Mouse (Mus musculus) frontal cortex, postnatal 36 days (tissue): ENCODE data around the gene Cpped1.

Experiments
- DNase-seq, 2 experiments: peaks; one replicate each; pipeline ENCODE4 v3.0.0; 2022; ENCODE audit warnings: low spot score in 2 of 2

Cpped1 gene

GRCm38 (mm10) chr16:11845309-11845708 lies 63.9 kb downstream of the Cpped1 start:
- no peak for DNase-seq

- DNase-seq, result no peak
These were observed 65.8 kb downstream of the Cpped1 start for GRCm38 (mm10) chr16:11843441-11843840.

DNA sequence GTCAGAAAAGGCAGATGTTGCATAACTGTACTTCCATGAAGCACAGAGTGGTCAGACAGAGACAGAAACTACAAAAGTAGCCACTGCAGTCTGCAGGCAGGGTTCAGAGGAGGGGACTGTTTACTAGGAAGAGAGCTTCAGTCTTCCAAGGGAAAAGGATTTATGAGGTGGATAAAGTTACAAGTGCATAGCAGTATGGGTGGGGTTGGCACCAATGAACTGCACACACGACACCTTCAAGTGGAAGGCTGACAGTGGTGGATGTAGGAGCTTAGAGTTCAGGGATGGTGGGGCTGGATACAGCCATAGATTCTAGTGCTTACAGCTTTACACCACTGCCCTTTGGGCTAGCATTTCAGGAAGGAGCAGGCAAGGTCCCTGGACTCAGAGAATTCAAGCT lies 75.8 kb downstream of the Cpped1 start:
- DNase-seq, result no peak

DNA sequence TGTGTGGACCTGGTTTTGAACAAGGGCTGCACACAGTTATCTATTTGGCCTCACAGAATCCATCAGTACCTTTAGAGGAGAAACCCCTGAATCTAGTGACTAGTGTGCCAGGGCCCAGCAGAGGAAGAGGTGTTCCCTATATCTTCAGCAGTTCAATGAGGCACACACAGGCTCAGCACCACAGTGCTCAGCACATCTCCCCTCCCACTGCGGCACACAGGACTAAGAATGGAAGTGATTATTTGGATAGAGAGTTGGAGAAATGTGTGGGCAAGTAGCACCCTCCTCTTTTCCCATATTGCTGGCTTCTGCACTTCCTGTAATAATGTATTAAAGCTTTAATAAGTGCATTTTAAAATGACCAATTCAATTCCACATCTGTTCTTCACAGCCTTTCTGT lies 80.4 kb downstream of the Cpped1 start:
- no peak for DNase-seq

DNA sequence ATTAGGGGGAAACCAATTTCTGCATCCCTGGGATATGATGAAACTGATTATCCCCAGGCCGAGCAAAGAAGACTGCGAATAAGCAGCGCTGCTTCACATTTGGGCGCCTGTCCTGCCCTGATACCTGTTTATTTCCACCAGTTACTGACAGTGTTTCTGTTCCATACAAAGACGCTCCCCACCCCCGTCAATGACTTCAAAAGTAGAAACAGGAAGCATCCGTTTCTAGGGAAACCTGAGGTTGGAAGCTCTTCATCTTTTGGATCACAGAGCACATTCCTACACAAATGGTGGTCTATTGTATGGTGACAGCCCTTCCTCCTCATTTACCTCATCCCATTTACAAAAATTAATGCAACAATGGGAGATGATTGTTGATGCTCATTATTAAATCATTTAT lies 84.4 kb downstream of the Cpped1 start:
- DNase-seq, result peak; percentile 31 to 49

DNA sequence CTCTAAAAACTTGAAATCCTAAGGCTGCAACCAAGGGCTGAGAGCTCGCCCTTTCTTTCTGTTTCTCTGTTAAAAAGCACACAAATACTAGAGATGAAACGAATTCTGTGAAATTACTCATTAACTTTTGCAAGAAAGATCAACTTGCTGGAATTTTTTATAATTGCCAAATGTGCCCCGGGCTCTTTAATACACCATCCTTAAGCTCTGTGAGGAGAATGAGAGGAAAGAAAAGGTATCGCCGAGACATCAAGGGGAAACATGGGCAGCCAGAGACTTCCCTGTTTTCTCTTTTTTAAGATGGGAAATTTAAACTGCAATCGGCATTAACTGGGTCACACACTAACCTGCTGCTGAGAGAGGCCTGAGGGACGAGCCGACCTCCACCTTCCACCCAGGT lies 84.9 kb downstream of the Cpped1 start:
- no peak for DNase-seq

DNA sequence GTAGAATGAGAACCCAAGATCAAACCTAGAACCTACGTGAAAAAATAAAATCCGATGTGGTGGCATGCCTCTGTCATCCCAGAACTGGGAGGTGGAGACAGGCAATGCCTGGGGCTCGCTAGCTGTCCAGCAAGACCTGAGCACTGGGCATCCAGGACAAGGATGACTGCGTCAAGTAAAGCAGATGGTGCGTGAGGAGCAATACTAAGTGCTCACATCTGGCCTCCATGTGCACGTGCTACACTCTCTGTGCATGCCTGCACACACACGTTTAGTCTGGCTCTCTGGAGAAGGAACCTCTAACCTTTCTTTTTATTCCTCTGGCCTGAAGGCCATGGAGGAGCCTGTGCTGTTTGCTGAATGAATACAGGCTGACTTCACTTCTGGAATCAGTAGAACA lies 88.5 kb downstream of the Cpped1 start:
- DNase-seq, result no peak

DNA sequence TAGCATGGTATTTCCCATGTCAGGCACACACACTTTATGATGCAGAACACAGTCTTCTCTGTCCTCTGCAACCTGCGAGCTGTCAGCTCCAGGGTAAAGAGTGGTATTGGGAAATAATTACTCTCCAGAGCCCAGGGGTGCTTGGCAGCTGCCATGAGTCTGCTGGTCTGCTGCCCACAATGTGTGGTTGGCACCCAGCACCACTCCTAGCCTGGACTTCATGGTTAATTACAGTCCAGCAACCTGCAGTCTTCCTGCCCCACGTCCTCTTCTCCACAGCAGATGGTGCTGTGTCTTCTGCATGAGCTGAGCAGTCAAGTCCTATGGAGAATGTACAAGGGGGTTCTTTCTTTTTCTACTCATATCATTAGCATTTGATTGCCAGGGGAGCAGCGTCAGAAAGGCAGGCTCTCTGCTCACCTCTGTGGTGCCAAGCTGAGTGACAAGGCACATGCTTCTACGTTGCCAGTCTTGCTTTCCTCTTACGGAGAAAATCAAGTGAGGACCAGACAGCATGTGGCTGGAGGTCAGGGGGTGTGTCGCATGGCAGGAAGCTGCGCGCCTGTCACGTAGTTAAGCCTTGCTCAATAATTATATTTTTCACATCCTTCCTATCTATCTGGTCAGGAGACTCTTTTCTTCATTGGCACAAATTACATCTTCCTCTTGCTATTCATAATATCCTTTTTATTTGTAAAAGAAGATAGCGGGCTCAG lies 94.2 kb downstream of the Cpped1 start:
- no peak for DNase-seq

DNA sequence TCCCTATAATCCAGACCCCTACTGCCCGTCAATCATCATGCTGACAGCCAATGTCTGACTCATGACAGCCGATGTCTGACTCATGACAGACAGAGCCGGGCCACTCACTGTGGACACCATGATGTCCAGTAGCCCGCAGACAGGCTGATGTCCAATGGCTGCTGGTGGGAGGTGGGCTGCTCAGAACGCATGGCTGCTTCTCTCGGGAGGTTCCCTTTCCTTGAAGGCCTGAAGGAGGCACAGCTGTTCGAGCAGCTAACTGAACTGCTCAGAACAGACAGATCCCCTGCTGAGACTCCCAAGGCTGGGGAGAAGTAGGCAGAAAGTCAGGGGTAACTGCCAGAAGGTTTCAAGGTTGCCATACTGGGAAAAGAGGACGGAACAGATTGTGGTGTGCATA lies 97.1 kb downstream of the Cpped1 start:
- no peak for DNase-seq

DNA sequence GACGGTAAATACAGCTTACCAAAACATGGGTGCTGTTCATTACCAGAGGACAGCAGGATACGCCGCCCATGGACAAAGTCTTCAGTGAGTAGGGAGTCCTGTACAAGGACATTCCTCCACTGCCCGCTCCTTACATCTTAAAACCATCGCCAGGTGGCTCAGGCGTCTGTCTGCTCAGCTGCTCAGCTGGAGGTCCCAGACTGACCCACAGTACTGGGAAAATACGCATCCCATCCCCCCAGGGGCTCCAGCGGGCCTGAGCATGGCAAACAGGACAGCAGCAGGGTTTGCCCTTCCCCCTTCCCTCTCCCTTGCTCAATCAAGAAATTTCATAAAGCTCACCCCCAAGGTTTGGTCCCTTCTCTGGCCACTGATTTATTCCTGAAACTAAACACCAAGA lies 99.6 kb downstream of the Cpped1 start:
- no peak for DNase-seq

DNA sequence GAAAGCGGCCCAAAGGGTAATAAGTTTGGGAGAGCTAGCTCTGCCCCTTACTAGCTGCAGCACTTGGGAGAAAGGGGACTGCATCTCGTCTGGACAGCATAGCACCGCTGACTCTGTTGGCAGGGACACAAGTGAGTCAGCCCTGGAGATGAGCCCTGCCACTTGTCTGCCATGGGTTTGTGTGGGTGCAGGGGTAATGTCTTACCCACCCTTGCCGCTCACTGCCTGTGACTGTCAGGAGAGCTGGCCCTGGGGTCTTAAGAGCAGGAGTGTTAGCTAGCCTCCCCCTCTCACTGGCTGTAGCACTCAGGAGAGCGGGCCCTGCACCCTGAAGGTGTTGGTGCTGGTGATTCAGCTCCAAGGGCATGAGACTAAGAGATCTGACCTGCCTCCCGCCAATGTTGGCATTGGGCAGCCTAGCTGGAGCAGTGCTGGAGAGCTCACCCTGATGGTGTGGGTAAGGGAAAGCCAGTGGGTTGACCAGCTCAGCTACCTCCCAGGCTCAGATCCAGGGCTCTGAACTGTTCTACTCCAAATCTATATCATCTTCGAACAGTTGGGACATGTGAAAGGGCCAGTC lies 107.2 kb downstream of the Cpped1 start:
- DNase-seq, result no peak

DNA sequence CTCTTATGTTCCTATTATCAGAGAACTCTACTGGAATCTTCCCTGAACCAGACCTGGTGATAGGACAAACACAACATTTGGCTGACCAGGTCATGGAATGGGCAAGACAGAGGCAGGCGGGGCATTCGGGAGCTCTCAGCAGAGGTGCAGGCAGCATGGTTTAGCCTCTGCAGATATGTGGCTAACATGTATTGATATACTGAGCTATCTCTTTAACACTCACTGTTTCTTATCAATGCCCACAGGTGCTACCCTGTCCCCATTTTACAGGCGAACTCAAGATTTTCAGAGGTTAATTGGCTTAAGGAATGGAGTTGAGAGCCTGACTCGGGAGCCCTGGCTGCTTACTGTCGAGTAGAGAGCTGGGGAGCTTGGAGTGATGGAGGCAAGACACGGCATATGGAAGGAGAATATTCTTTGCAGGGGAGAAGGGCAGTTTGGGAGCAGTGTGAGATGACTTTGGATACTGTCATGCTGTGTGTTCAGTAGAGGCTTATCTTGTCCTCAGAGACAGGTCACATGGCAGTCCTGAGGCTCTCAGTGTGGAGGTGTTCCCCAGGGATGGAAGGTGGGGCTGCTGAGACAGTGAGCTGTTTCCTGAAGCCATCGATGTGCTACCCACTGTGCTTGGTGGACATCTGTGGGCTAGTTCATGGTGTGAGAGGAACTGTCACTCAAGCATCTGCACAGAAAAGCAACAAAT lies 113.3 kb downstream of the Cpped1 start:
- no peak for DNase-seq

GRCm38 (mm10) chr16:11794628-11795027 lies 114.6 kb downstream of the Cpped1 start:
- DNase-seq, result no peak

GRCm38 (mm10) chr16:11793391-11793790 lies 115.9 kb downstream of the Cpped1 start:
- DNase-seq, result no peak

- DNase-seq, result no peak
These were observed 118.8 kb downstream of the Cpped1 start for GRCm38 (mm10) chr16:11790476-11790875.

GRCm38 (mm10) chr16:11785806-11786205 lies 123.4 kb downstream of the Cpped1 start:
- DNase-seq, result no peak

DNA sequence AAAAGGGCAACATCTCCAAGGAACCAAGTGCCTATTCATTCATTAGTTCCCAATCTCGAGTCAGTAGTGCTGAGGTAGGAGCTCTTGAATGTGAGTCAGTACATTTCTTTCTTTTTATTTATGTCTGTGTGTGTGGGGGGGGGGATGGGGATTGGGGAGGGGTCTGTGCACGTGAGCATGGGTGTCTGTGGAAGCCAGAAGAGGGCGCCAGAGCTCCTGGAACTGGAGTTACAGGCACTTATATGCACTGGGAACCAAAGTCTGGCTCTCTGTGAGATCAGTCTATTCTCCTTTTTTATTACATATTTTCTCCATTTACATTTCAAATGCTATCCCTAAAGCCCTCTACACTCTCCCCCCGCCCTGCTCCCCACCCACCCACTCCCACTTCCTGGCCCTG lies 124.9 kb downstream of the Cpped1 start:
- no peak for DNase-seq

DNA sequence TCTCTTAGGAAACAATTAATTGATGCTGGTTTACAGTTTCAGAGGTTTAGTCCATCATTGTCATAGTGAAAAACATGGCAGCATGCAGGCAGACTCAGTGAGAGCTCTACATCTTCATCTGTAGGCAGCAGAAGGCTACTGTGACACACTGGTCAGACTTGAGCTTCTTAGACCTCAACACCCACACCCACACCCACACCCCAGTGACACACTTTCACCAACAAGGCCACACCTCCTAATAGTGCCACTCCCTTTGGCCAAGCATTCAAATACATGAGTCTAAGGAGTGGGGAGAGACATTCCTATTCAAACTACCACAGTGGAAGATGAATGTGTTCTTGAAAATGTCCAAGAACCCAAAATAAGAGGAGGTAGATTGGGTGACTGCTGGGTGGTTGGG lies 125.9 kb downstream of the Cpped1 start:
- no peak for DNase-seq

DNA sequence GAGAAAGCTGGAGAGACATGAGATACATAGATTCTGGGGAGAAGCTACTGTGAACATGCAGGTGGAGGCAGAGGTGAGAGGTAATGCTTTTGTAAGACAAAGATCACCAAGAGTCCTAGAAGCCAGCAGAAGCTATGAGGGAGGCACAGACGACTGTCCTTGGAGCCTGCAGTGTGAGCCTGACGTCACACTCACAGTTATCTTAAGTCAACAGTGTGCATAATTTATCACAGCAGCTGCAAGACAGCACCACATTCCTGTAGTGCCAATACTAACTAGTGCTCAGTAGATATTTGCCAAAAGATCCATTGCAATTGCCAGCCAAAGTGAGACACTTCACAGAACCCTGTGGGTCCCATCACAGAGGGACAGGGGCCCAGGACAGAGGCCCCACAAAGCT lies 127.2 kb downstream of the Cpped1 start:
- peak in 1 of 2 experiments; percentile 17 for DNase-seq

- DNase-seq, result peak; percentile 40 to 61
These were observed 130.4 kb downstream of the Cpped1 start for GRCm38 (mm10) chr16:11778715-11779460.

- peak; percentile 9 to 26 for DNase-seq
These were observed 131.1 kb downstream of the Cpped1 start for GRCm38 (mm10) chr16:11778191-11778590.

- no peak for DNase-seq
These were observed 132.7 kb downstream of the Cpped1 start for GRCm38 (mm10) chr16:11776528-11776927.
